Mouse (Mus musculus) monocyte, adult 5-6 weeks (primary cell): ENCODE measurements around the gene Mzf1. TPM values are rescaled to one million over a fixed set of nuclear protein-coding genes. Genes with fewer than 3 reads are reported as not detected.

Source experiments
- ATAC-seq: fragments of 153-309, 156-312 bp; replicated peaks from 2 replicates; pipeline ENCODE4 v1.8.0; 2017; ENCODE audit warnings: mild to moderate bottlenecking; ENCODE audit not compliant: low TSS enrichment, insufficient number of reproducible peaks, severe bottlenecking, poor library complexity, low FRiP score
- total RNA-seq: library from RNA; stranded (forward); fragments of 200-1000, 200-491, 200-594 nt; gene quantifications from 3 replicates; pipeline ENCODE4 v1.2.3, GENCODE M21; 2017

The Mzf1 gene
- total RNA-seq, 1 experiment from 2014 or later, result 0.48 TPM

- ATAC-seq, result peak; percentile 89
These were observed 45.2 kb downstream of the Mzf1 start for GRCm38 (mm10) chr7:13009143-13010004.

DNA sequence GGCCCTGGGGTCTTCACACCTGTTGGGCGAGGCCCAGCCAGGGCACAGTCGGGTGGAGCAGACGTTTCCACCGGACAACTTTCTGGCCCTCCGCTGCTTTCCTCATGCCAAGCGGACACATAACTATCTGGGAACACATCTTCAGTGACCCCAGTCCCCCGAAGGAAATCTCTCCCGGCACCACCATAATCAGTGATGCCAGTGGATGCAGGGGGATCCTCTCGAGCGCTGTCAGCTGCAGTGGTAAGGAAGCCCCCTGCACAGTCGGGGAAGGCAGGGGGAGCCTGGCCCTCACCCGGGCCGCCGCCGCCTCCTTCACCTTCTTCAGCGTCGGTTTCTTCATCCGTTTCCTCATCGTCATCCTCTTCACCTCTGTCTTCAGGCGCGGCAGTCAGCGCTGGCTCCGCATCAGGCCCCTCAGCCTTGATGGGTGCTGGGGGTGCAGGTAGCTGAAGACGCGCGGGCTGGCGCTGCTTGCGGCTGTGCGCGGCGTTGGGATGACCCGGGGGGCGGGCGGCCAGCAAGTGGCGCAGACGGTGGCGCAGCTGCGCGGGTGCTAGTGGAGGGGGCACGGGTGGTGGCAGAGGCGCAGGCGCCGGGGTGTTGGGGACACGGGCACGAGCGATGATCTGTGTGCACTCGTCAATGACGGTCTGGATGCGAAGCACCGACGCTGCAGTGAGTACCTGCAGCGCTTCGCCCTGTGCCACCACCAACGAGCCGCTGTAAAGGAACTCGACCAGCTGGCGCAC lies 47.0 kb downstream of the Mzf1 start:
- no peak for ATAC-seq

GRCm38 (mm10) chr7:13006531-13006930 lies 48.0 kb downstream of the Mzf1 start:
- ATAC-seq, result no peak

DNA sequence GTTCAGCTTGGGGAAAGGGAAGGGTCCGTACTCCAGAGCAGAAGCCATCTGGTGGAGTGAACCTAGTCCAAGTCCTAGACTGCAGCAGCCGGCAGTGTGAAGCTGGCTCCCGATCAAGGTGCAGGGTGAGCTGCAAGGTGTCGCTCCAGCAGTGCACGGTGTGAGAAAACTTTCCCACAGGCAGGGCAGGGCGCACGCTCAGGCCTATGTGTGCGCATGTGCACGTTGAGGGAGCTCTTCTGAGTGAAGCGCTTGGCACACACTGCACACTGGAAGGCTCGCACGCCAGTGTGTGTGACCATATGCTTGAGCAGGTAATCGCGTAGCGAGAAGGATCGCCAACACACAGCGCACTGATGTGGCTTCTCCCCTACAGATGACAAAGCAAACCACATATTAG lies 48.6 kb downstream of the Mzf1 start:
- no peak for ATAC-seq

- no peak for ATAC-seq
These were observed 51.2 kb downstream of the Mzf1 start for GRCm38 (mm10) chr7:13003380-13003779.

GRCm38 (mm10) chr7:13001584-13001983 lies 53.0 kb downstream of the Mzf1 start:
- ATAC-seq, result no peak

DNA sequence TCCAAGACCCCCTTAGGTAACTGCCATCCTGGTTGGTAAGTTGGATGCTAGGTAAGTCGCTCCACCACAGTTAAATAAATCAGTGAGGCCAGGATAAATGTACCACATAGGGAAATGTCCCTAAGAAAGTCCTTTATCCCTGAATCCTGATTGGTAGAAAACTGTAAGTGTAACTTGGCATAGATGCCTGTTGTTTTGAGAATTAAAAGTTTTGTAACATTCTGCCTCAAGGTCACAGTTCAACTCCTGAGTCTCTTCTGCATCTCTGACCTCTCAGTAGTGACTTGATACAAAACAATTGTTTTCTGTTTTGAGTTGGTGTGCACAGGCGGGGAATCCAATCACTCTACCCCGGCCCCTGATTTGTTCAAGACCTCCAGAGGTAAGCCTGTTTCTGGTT lies 55.7 kb downstream of the Mzf1 start, which contains the start of gene Trim28:
Gene Trim28, plus strand, starts transcription at position 264 of the 400 bp plus-strand sequence.
- no peak for ATAC-seq

DNA sequence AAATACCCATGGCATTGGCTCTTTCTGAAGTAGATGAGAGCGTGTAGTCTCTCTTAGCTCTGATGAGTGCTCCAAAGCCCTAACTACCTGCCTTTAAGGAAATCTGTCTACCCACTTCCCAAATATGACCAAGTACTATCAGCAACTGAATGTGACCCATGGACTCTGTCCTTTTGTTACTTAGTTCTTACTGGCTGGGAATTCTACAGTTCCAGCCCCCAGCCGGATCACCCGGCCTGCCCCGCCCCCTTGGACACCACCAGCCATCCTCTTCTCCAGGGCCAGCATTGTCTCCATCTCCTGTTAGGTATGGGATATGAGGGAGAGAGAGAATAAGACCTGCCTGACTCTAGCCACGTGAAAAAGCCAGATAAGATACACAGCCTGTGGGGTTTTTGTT lies 56.5 kb downstream of the Mzf1 start, which contains the start of gene Slc27a5:
Gene Slc27a5, minus strand, starts transcription at position 140 of the 400 bp plus-strand sequence.
- ATAC-seq, result no peak

DNA sequence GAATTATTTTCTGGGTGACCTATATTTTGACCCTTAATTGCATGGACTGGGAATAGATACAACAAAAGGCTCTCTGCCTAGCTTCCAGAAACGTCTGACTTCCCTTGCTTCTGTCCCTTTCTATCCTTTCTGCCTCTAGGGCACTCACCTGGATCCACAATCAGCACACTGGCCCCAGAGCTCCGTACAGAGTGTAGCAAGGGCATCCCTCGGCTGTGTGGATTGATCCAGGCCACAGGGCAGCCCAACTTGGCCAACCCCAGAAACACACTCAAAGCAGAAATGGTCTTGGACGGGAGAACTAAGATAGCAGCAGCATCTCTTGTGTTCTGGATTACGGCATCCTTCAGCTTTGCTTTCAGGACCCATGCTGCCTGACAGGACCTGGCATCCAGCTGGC lies 57.3 kb downstream of the Mzf1 start:
- no peak for ATAC-seq

GRCm38 (mm10) chr7:12995862-12996261 lies 58.7 kb downstream of the Mzf1 start:
- ATAC-seq, result no peak

DNA sequence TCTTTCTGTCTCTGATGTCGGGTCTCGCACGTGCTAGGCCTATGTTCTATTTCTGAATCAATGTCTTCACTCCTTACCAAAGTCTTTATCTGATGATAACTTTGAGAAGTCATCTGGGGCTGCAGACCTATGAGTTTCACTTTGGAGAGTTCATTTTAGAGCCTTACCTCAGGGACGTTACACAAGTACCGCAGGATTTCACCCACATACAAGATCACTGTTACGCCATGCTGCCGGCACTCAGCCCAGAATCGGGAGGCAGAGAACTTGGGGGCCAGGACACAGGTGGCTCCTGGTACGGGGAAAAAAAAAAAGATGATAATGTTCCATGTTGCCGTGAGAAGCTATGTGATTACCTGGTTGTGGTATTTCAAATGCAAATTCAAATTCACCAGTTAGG lies 61.4 kb downstream of the Mzf1 start:
- no peak for ATAC-seq

Other genes with a start within 250 kb of the Mzf1 start
- gene Zfp329, start 235.9 kb downstream of the Mzf1 start, total RNA-seq, result 10.1 to 23.3 TPM (median 10.4 TPM) in 3 replicates
- 95.8 to 106 TPM (median 102 TPM) in 3 replicates for gene Zfp110, start 220.0 kb downstream of the Mzf1 start, total RNA-seq
- gene Zfp128, start 173.6 kb downstream of the Mzf1 start, total RNA-seq, result 1.6 to 4.2 TPM (median 2.4 TPM) in 3 replicates
- 0.75 to 3.9 TPM in 2 of 3 replicates, not detected in the other for gene Zscan22, start 156.9 kb downstream of the Mzf1 start, total RNA-seq
- gene Rps5, start 132.5 kb downstream of the Mzf1 start, total RNA-seq, result 534 to 585 TPM (median 572 TPM) in 3 replicates
- 0.53 TPM in 1 of 3 replicates, not detected in the others for gene Rnf225, start 127.3 kb downstream of the Mzf1 start, total RNA-seq
- 0.96 to 4.5 TPM (median 1.9 TPM) in 3 replicates for gene Zfp324, start 88.9 kb downstream of the Mzf1 start, total RNA-seq
- 0.43 to 1.3 TPM (median 1.0 TPM) in 3 replicates for gene Zfp446, start 76.9 kb downstream of the Mzf1 start, total RNA-seq
- 1.6 TPM in 1 of 3 replicates, not detected in the others for gene Slc27a5, start 56.6 kb downstream of the Mzf1 start, total RNA-seq
- gene Trim28, start 55.6 kb downstream of the Mzf1 start, total RNA-seq, result 150 to 169 TPM (median 158 TPM) in 3 replicates
- 3.6 to 5.7 TPM (median 3.8 TPM) in 3 replicates for gene Zbtb45, start 44.7 kb downstream of the Mzf1 start, total RNA-seq
- gene Chmp2a, start 20.0 kb downstream of the Mzf1 start, total RNA-seq, result 277 to 386 TPM (median 313 TPM) in 3 replicates
- gene Ube2m, start 16.5 kb downstream of the Mzf1 start, total RNA-seq, result 44.8 to 67.8 TPM (median 54.9 TPM) in 3 replicates
- gene Vmn1r85, start 40.4 kb upstream of the Mzf1 start, total RNA-seq, result not detected in 3 replicates
- gene Vmn1r86, start 65.2 kb upstream of the Mzf1 start, total RNA-seq, result not detected in 3 replicates
- not detected in 3 replicates for gene Vmn1r87, start 85.4 kb upstream of the Mzf1 start, total RNA-seq
- not detected in 3 replicates for gene Vmn1r88, start 104.8 kb upstream of the Mzf1 start, total RNA-seq
- gene Vmn1r89, start 158.3 kb upstream of the Mzf1 start, total RNA-seq, result not detected in 3 replicates
- gene Lig1, start 222.5 kb upstream of the Mzf1 start, total RNA-seq, result 6.6 to 17.0 TPM (median 6.6 TPM) in 3 replicates
- gene Zswim9, start 224.0 kb upstream of the Mzf1 start, total RNA-seq, result 0.95 to 5.6 TPM (median 3.5 TPM) in 3 replicates